Mouse (Mus musculus): Measurements from ENCODE around the gene Smc3.

- TF ChIP-seq POLR2A (IDR thresholded peaks at IDR 0.05; ENCODE audit: insufficient read length, low read depth) (no peak), MYOG (IDR thresholded peaks at IDR 0.05; ENCODE audit: control insufficient read depth in 1 of 3, insufficient read depth in 1 of 3, insufficient read length in 2 of 3, low read depth in 2 of 3) (no peak), USF1 (IDR thresholded peaks at IDR 0.05; ENCODE audit: low read depth) (no peak)
Observed at GRCm38 (mm10) chr19:53596723-53597474, 3.3 kb upstream of the Smc3 start.

All from myocyte (in vitro differentiated cells).